Mouse (Mus musculus): ENCODE measurements around the gene Rsph10b. TPM values are rescaled to one million over a fixed set of nuclear protein-coding genes. Genes with fewer than 3 reads are reported as not detected.
"Not testable (repeated sequence)": the region's sequence is repeated elsewhere in the genome, so short reads cannot be mapped to it uniquely, and the experiment has no call there.

Gene Rsph10b
- total RNA-seq, 2 experiments from 2014 or later = 3.8 TPM; not detected in 1

GRCm38 (mm10) chr5:143987596-143987995, 54.8 kb downstream of the Rsph10b start:
- 0 out of 2 replicates have a peak, but pooled peaks have one; percentile 35 for ATAC-seq (replicated peaks; ENCODE audit: low FRiP score, poor library complexity, severe bottlenecking)

- no peak for ATAC-seq (replicated peaks; ENCODE audit: low FRiP score, poor library complexity, severe bottlenecking)
Measured at GRCm38 (mm10) chr5:143989046-143989445, 56.2 kb downstream of the Rsph10b start.

GRCm38 (mm10) chr5:143990086-143990485, 57.3 kb downstream of the Rsph10b start:
- ATAC-seq (replicated peaks; ENCODE audit: low FRiP score, poor library complexity, severe bottlenecking) = no peak

GRCm38 (mm10) chr5:143992661-143993060, 59.8 kb downstream of the Rsph10b start:
- ATAC-seq (replicated peaks; ENCODE audit: low FRiP score, poor library complexity, severe bottlenecking) = no peak

DNA sequence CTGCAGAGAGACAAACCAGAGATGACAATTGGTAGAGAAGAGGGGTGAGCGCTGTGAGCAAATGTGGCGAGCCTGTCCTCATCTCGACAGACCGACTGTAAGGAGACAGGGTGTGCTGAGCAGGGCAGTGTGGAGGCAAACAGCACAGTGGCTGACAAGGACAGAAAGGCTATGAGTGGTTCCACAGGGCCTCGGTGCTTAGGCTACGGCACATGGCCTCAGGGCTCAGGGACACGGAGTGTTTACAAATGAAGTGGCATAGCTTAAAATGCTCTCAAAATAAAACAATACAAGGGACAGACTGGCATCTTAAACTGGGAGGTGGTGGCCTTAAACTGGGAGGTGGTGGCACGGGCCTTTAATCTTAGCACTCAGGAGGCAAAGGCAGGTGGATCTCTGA, 60.4 kb downstream of the Rsph10b start:
- no peak for ATAC-seq (replicated peaks; ENCODE audit: low FRiP score, poor library complexity, severe bottlenecking)

- no peak for ATAC-seq (replicated peaks; ENCODE audit: low FRiP score, poor library complexity, severe bottlenecking)
Measured at GRCm38 (mm10) chr5:143993849-143994248, 61.0 kb downstream of the Rsph10b start.

GRCm38 (mm10) chr5:143994632-143995365, 62.0 kb downstream of the Rsph10b start:
- ATAC-seq (replicated peaks; ENCODE audit: low FRiP score, poor library complexity, severe bottlenecking) = no peak

DNA sequence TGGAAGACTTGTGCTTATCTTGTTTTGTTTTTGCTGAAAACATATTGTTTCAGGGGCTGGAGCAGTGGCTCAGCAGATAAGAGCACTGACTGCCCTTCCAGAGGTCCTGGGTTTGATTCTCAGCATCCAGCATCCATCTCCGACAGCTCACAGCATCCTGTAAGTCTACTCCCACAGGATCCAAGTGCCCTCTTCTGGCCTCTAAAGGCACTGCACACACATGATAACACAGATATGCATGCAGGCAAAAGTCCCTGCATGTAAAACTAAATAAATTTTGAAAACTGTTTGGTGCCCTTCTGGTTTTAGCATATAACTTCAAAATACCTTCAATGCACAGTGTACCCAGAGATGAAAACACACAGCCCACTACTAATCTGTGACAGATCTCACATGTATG, 66.6 kb downstream of the Rsph10b start:
- ATAC-seq (replicated peaks; ENCODE audit: low FRiP score, poor library complexity, severe bottlenecking) = peak; percentile 68

DNA sequence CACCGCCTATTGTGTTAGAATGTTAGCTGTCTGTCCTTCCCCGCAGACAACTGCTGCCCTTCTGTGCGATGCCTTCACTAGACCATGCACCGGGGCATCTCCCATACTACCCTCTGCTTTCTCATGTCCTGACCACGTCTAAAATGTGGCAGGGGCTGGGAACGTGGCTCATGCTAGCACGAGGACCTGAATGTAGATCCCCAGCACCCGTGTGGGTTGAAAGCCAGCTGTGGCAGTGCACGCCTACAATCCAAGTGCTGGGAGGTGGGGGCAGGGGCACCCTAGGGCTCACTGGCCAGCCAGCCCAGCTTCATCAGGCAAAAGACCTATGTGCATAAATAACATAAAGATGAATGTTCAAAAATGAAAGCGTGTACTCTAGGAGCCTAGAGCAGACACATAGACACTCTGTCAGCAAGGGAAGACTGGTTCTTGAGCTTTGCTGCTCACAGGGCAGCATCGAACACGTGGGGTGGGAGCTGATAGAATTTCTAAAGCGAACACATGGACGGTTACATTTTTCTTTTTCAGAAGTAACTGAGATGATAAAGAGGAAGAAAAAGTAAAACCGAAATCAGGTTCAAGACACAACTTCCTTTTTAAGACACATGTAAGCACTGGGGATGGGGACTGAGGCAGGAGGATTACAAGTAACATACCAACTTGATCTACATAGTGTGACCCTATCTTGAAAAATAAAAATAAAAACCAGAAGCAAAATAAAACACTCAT, 69.8 kb downstream of the Rsph10b start:
- ATAC-seq (replicated peaks; ENCODE audit: low FRiP score, poor library complexity, severe bottlenecking) = no peak

DNA sequence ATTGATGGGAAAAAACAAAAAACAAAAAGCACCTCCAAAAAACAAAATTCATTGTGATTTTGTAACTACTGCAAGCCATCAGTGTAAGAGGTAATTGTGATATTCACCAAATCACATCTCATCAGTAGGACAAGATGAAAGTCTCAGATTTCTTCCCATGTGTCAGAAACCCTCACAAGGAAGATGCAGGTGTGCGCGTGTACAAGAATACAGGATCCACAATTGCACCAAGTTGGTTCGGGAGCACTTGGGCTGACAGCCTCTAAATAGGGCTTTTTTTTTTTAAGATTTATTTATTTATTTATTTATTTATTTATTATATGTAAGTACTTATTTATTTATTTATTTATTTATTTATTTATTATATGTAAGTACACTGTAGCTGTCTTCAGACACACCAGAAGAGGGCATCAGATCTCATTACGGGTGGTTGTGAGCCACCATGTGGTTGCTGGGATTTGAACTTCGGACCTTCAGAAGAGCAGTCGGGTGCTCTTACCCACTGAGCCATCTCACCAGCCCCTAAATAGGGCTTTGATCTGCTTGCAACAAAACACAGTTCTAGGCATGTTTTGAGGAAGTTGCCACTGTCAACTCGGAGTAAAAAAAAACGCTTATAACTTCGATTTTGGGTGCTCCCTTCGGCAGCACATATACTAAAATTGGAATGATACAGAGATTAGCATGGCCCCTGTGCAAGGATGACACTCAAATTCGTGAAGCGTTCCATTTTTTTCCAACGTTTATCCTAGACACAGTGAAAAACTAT, 80.7 kb downstream of the Rsph10b start:
- ATAC-seq (replicated peaks; ENCODE audit: low FRiP score, poor library complexity, severe bottlenecking) = not testable (repeated sequence)

DNA sequence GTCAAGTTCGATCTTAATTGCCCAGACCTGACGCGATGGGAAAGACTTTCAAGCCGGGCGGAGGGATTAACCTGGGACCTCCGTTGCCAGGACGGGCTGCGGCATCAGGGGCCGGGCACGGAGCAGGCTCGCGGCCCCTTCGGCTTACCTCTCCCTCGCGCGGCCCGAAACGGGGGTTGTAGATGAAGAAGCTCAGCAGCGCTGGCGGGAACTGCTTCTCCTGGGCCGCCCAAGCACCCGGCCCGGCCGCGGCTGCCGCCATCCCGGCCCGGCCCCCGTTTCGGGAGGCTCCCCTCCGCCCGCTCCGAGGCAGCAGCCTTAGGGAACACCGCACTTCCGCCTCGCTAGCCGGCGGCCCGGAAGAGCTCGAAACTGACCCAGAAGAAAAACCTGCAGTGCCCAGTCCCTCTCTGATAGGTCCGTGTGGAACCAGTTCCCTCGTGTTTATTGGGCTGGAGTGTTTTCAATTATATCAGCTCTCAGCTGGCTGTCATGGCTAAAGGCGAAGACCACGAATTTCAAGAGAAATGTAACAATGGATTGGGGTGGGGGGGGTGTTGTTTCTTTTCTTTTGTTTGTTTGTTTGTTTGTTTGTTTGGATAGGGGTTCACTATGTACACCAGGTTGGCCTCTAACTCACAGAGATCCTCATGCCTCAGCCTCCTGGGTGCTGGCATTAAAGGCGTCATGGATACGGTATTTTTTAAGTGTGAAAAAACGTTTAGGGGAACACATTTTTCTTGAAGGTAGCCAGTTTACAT, 81.9 kb downstream of the Rsph10b start, which contains the start of gene Ccz1:
Gene Ccz1, minus strand, starts transcription at position 327 of the 761 bp plus-strand sequence.
- peak; percentile 99 for ATAC-seq (replicated peaks; ENCODE audit: low FRiP score, poor library complexity, severe bottlenecking)

GRCm38 (mm10) chr5:144015312-144015650, 82.4 kb downstream of the Rsph10b start:
- ATAC-seq (replicated peaks; ENCODE audit: low FRiP score, poor library complexity, severe bottlenecking) = 0 out of 2 replicates have a peak, but pooled peaks have one; percentile 50

GRCm38 (mm10) chr5:144015845-144016244, 83.0 kb downstream of the Rsph10b start:
- no peak for ATAC-seq (replicated peaks; ENCODE audit: low FRiP score, poor library complexity, severe bottlenecking)

- no peak for ATAC-seq (replicated peaks; ENCODE audit: low FRiP score, poor library complexity, severe bottlenecking)
Measured at GRCm38 (mm10) chr5:144026620-144027263, 93.9 kb downstream of the Rsph10b start, which contains the start of gene Ocm. TSS of gene Ocm (minus strand) at chr5:144026670.

- no peak for ATAC-seq (replicated peaks; ENCODE audit: low FRiP score, poor library complexity, severe bottlenecking)
Measured at GRCm38 (mm10) chr5:144032491-144032890, 99.7 kb downstream of the Rsph10b start.

DNA sequence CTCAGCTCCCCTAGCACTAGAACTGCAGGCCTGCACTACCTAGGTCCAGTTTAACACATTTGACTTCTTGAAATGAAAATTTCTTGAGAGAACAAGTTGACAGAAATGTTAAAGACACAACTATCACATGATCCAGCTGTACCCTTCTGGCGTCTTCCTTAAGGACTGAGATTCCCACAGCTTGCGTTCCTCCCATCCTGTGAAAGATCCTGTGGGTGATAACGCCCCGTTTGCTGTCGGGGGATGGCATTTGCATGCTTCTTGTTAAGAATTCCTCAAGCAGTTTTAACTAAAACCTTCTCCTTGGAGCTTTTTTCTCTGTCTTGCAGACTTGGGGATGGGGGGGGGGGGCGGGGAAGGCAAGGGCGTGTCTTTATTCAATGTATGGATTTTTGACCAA, 101.7 kb downstream of the Rsph10b start:
- ATAC-seq (replicated peaks; ENCODE audit: low FRiP score, poor library complexity, severe bottlenecking) = no peak

Measured in erythroblast, adult 5-6 weeks (primary cell).